Mouse (Mus musculus): ENCODE results near the gene Olfr574. TPM values are rescaled to one million over a fixed set of nuclear protein-coding genes. Genes with fewer than 3 reads are reported as not detected.

Gene Olfr574
- total and polyA plus RNA-seq, 3 experiments = not detected

DNA sequence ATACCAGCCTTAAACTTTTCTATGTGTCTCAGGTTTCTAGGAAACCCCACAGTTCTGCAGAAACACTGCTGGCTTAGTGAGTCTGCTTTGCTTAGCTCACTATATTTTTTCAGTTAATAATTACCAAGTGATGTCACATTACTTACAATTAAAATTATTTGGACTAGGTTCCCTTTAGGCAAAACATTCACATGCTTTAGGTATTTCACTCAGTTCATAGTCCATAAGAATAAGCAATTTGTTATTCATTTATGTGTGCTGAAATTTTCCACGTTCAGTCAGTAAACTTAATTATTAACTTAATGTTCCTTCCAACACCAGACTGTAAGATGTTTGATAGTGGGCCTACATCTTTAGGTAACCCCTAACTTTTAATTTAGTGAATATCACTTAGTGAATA lies 2.5 kb downstream of the Olfr574 start:
- DNase-seq (ENCODE audit: low read depth, low spot score) = no peak
- Histone ChIP-seq H3K79me2 (ENCODE audit: control insufficient read depth, insufficient read depth, low read length, poor library complexity) (no peaks in the 10 kb centered on the region), H3K4me3 (ENCODE audit: control insufficient read depth in 1 of 2, insufficient read depth in 1 of 2, low read depth in 2 of 2, low read length in 2 of 2) (no peak overlapping the region), H3K27ac (ENCODE audit: control insufficient read depth, low read depth, low read length) (no peak overlapping the region), H3K27me3 (ENCODE audit: control insufficient read depth in 1 of 2, insufficient read depth in 2 of 2, low read length in 2 of 2) (no peaks in the 10 kb centered on the region), H3K36me3 (ENCODE audit: control insufficient read depth in 1 of 2, insufficient read depth in 2 of 2, low read length in 2 of 2) (no peaks in the 10 kb centered on the region), H3K9me3 (replicated peaks; ENCODE audit: insufficient read depth, low read length) (no peaks in the 10 kb centered on the region), H3K4me1 (ENCODE audit: control insufficient read depth in 1 of 2, insufficient read depth in 2 of 2, low read length in 2 of 2) (no peaks in the 10 kb centered on the region), H3K9ac (ENCODE audit: control insufficient read depth, low read depth, low read length, poor library complexity, severe bottlenecking) (no peak overlapping the region)
- no peak for TF ChIP-seq MYB (IDR thresholded peaks at IDR 0.05; ENCODE audit: low read depth, low read length)
- TF ChIP-seq RAD21 (IDR thresholded peaks at IDR 0.05; ENCODE audit: low read depth, low read length) = no peak
- TF ChIP-seq CHD1 (IDR thresholded peaks at IDR 0.05; ENCODE audit: low read depth, low read length) = no peak
- TF ChIP-seq MXI1 (IDR thresholded peaks at IDR 0.05; ENCODE audit: low read depth, low read length) = no peak
- TF ChIP-seq MAFK (IDR thresholded peaks at IDR 0.05; ENCODE audit: borderline replicate concordance, low read depth, low read length) = no peak
- TF ChIP-seq USF2 (IDR thresholded peaks at IDR 0.05; ENCODE audit: borderline replicate concordance in 1 of 2, insufficient read depth in 1 of 2, low read depth in 1 of 2, low read length in 2 of 2) = no peak
- TF ChIP-seq CHD2 (IDR thresholded peaks at IDR 0.05; ENCODE audit: low read length) = no peak
- no peak for TF ChIP-seq ZMIZ1 (IDR thresholded peaks at IDR 0.05; ENCODE audit: low read depth, low read length)

GRCm38 (mm10) chr7:102958137-102958536 lies 9.9 kb downstream of the Olfr574 start:
- DNase-seq (ENCODE audit: low read depth, low spot score) = no peak
- H3K27ac ChIP-seq (ENCODE audit: control insufficient read depth, low read depth, low read length) = no peak overlapping the region
- H3K4me1 ChIP-seq (ENCODE audit: control insufficient read depth in 1 of 2, insufficient read depth in 2 of 2, low read length in 2 of 2) = no peaks in the 10 kb centered on the region
- H3K79me2 ChIP-seq (ENCODE audit: control insufficient read depth, insufficient read depth, low read length, poor library complexity) = no peaks in the 10 kb centered on the region
- no peak overlapping the region for H3K4me3 ChIP-seq (ENCODE audit: control insufficient read depth in 1 of 2, insufficient read depth in 1 of 2, low read depth in 2 of 2, low read length in 2 of 2)
- no peak overlapping the region for H3K9ac ChIP-seq (ENCODE audit: control insufficient read depth, low read depth, low read length, poor library complexity, severe bottlenecking)
- no peaks in the 10 kb centered on the region for H3K9me3 ChIP-seq (replicated peaks; ENCODE audit: insufficient read depth, low read length)
- no peaks in the 10 kb centered on the region for H3K27me3 ChIP-seq (ENCODE audit: control insufficient read depth in 1 of 2, insufficient read depth in 2 of 2, low read length in 2 of 2)
- TF ChIP-seq UBTF (IDR thresholded peaks at IDR 0.05; ENCODE audit: borderline replicate concordance, insufficient read depth, low read depth, low read length) = no peak
- no peak for TF ChIP-seq KAT2A (conservative IDR thresholded peaks at IDR 0.05; ENCODE audit: low read depth, low read length)
- no peak for TF ChIP-seq USF2 (IDR thresholded peaks at IDR 0.05; ENCODE audit: borderline replicate concordance in 1 of 2, insufficient read depth in 1 of 2, low read depth in 1 of 2, low read length in 2 of 2)
- TF ChIP-seq NRF1 (IDR thresholded peaks at IDR 0.05; ENCODE audit: insufficient read depth, low read depth, low read length, poor library complexity, severe bottlenecking) = no peak
- H3K36me3 ChIP-seq (ENCODE audit: control insufficient read depth in 1 of 2, insufficient read depth in 2 of 2, low read length in 2 of 2) = no peaks in the 10 kb centered on the region

DNA sequence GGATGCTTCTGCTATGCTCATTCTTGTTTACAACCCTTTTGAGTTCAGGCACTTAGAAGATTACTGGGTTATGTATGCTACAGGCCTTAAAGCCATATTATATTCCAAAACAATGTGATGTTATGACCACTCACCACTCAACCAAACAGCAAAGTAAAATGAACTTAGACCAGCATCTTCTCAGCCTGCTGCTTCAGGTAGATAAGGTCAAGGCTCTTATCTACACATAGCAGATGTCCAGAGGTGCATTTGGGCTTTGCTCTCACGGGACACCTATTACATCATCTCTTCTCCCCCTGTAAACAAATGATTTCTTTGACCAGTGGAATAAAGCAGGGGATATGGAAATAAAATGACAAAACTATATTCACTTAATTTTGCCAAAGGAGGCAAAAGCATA lies 10.3 kb downstream of the Olfr574 start, which contains the start of gene Olfr575:
TSS of gene Olfr575 (minus strand) at position 183 of the 400 bp plus-strand sequence.
- TF ChIP-seq TCF12 (IDR thresholded peaks at IDR 0.05; ENCODE audit: low read depth, low read length) (peak; percentile 31; the same call in 1 of the 2 replicates), RAD21 (IDR thresholded peaks at IDR 0.05; ENCODE audit: low read depth, low read length) (no peak)
- H3K27ac ChIP-seq (ENCODE audit: control insufficient read depth, low read depth, low read length) = no peak within 1 kb of the TSS
- no peak within 1 kb of the TSS for H3K9ac ChIP-seq (ENCODE audit: control insufficient read depth, low read depth, low read length, poor library complexity, severe bottlenecking)
- H3K9me3 ChIP-seq (replicated peaks; ENCODE audit: insufficient read depth, low read length) = no peaks in the 10 kb centered on the region
- DNase-seq (ENCODE audit: low read depth, low spot score) = no peak
- H3K36me3 ChIP-seq (ENCODE audit: control insufficient read depth in 1 of 2, insufficient read depth in 2 of 2, low read length in 2 of 2) = no peaks in the 10 kb centered on the region
- no peaks in the 10 kb centered on the region for H3K4me1 ChIP-seq (ENCODE audit: control insufficient read depth in 1 of 2, insufficient read depth in 2 of 2, low read length in 2 of 2)
- no peaks in the 10 kb centered on the region for H3K79me2 ChIP-seq (ENCODE audit: control insufficient read depth, insufficient read depth, low read length, poor library complexity)
- H3K27me3 ChIP-seq (ENCODE audit: control insufficient read depth in 1 of 2, insufficient read depth in 2 of 2, low read length in 2 of 2) = no peaks in the 10 kb centered on the region
- no peak within 1 kb of the TSS for H3K4me3 ChIP-seq (ENCODE audit: control insufficient read depth in 1 of 2, insufficient read depth in 1 of 2, low read depth in 2 of 2, low read length in 2 of 2)

Measured in MEL (cell line).